Mouse (Mus musculus) ES-E14 (cell line): ENCODE results near the gene Cdh18. TPM values are rescaled to one million over a fixed set of nuclear protein-coding genes. Genes with fewer than 3 reads are reported as not detected.

Source experiments
- DNase-seq: peaks from one replicate; pipeline ENCODE4 v3.0.0-alpha.2; 2013; ENCODE audit warnings: low read depth, low spot score
- H3K27ac ChIP-seq: 2 replicates; pipeline ENCODE4 v1.5.1; 2012; ENCODE audit warnings: low read depth, mild to moderate bottlenecking, low read length, moderate library complexity, mixed read lengths; ENCODE audit not compliant: poor library complexity, insufficient read depth, severe bottlenecking
- H3K36me3 ChIP-seq: 2 replicates; pipeline ENCODE4 v1.6.1; 2012; ENCODE audit warnings: mild to moderate bottlenecking, low read length, moderate library complexity, mixed read lengths; ENCODE audit not compliant: control insufficient read depth, poor library complexity, insufficient read depth, severe bottlenecking
- H3K4me1 ChIP-seq, 2 experiments: fragments of 150-350 bp in 1 of 2; sonication (generic) in 1 of 2; 2 replicates each; pipeline ENCODE4 v1.6.1; 2012; ENCODE audit warnings: low read length in 2 of 2, mild to moderate bottlenecking in 1 of 2, mixed read lengths in 1 of 2; ENCODE audit not compliant: control insufficient read depth in 2 of 2, insufficient read depth in 2 of 2, poor library complexity in 1 of 2
- H3K4me3 ChIP-seq, 2 experiments: fragments of 150-350 bp in 1 of 2; sonication (generic) in 1 of 2; 2 replicates each; pipeline ENCODE4 v1.5.1; 2012; ENCODE audit warnings: low read length in 2 of 2, low read depth in 1 of 2, mild to moderate bottlenecking in 1 of 2, mixed read lengths in 1 of 2; ENCODE audit not compliant: insufficient read depth in 1 of 2, poor library complexity in 1 of 2, severe bottlenecking in 1 of 2
- H3K9ac ChIP-seq: 2 replicates; pipeline ENCODE4 v1.6.1; 2012; ENCODE audit warnings: low read depth, mild to moderate bottlenecking, low read length, mixed read lengths; ENCODE audit not compliant: poor library complexity, insufficient read depth, severe bottlenecking
- H3K9me3 ChIP-seq: fragments of 150-350 bp; sonication (generic); 2 replicates; pipeline ENCODE4 v1.6.1; 2012; ENCODE audit warnings: low read depth, mild to moderate bottlenecking, low read length; ENCODE audit not compliant: control insufficient read depth, insufficient read depth
- CHD2 ChIP-seq: IDR thresholded peaks from 2 replicates; pipeline ENCODE4 v1.6.1; 2014; ENCODE audit warnings: mild to moderate bottlenecking, low read depth, low read length, inconsistent platforms
- HCFC1 ChIP-seq: IDR thresholded peaks from 2 replicates; pipeline ENCODE4 v1.6.1; 2012; ENCODE audit warnings: low read length, inconsistent platforms, borderline replicate concordance; ENCODE audit not compliant: insufficient read depth
- MAFK ChIP-seq: IDR thresholded peaks from 2 replicates; pipeline ENCODE4 v1.6.1; 2014; ENCODE audit warnings: mild to moderate bottlenecking, low read depth, low read length, inconsistent platforms; ENCODE audit not compliant: insufficient read depth
- ZC3H11A ChIP-seq: IDR thresholded peaks from 2 replicates; pipeline ENCODE4 v1.6.1; 2012; ENCODE audit warnings: low read depth, mild to moderate bottlenecking, inconsistent platforms, low read length, borderline replicate concordance
- ZNF384 ChIP-seq: IDR thresholded peaks from 2 replicates; pipeline ENCODE4 v1.6.1; 2012; ENCODE audit warnings: low read depth, low read length, inconsistent platforms
- in situ Hi-C, 2 experiments: fragments of 600-800 bp; cut with MboI; formaldehyde crosslinking; loops; one replicate each; pipeline ENCODE4 v1.15.1; 2025; ENCODE audit warnings: low sequenced_read_pairs in 2 of 2, inconsistent platforms in 1 of 2; ENCODE audit not compliant: unreplicated experiment in 2 of 2
- total RNA-seq: library from RNA; depleted of rRNA; stranded (reverse); fragments of 300-350 nt; gene quantifications from 2 replicates; pipeline ENCODE4 v1.2.3, GENCODE M21; 2012

Cdh18 gene
- total RNA-seq, 1 experiment, result 0.54 TPM

DNA sequence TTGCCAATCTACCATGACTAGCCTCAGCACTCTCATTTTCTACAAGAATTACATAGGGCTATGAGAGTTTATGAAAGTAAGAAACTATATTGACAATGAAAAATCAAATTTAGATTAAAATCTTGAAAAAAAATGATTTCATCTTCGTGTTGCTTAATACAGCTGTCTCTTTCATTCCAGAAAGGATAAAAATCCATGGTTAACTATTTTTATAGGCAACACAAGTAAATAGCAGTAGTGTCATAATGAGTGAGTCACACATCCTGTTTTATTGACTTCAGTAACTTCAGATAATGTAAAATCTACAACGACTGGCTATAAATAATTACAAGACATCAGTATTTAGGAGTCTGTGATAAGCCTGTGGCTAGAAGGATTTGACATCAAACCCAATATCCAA, 960.9 kb downstream of the Cdh18 start:
- Histone ChIP-seq H3K27ac (no peak overlapping the region), H3K36me3 (no peaks in the 10 kb centered on the region), H3K9ac (no peak overlapping the region), H3K4me1 (no peaks in the 10 kb centered on the region), H3K4me3 (no peak overlapping the region), H3K9me3 (no peaks in the 10 kb centered on the region)
- TF ChIP-seq HCFC1, result no peak
- no peak for TF ChIP-seq ZNF384
- TF ChIP-seq MAFK, result no peak
- no peak for TF ChIP-seq ZC3H11A
- no peak for TF ChIP-seq CHD2
- no peak for DNase-seq
- in situ Hi-C loops, result no loop called here

GRCm38 (mm10) chr15:23515786-23516185, 967.0 kb downstream of the Cdh18 start:
- in situ Hi-C loops, result no loop called here
- H3K4me1 ChIP-seq, result no peaks in the 10 kb centered on the region
- H3K36me3 ChIP-seq, result no peaks in the 10 kb centered on the region
- H3K27ac ChIP-seq, result no peak overlapping the region
- H3K9me3 ChIP-seq, result no peaks in the 10 kb centered on the region
- no peak for DNase-seq
- TF ChIP-seq HCFC1 (no peak), ZNF384 (no peak), MAFK (no peak), ZC3H11A (no peak), CHD2 (no peak)
- no peak overlapping the region for H3K4me3 ChIP-seq
- no peak overlapping the region for H3K9ac ChIP-seq

DNA sequence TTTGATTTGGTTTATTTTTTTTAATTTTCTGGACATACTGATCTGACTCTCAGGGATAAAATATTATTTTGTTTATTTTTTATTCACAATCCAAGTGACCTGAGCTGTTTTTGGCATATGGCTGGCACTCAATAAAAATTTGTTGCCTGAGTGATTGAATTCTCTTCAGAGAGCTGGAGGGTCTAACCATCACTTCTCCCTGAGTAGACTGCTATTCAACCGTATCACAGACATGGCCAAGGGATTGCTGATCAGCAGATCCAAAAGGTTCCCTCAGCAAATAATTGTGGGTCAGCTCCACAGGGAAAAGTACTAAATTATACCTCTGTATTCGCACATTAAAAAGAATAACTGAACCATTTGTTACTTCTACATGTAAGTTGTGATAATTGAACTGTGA, 969.3 kb downstream of the Cdh18 start:
- H3K4me3 ChIP-seq, result no peak overlapping the region
- DNase-seq, result no peak
- in situ Hi-C loops, result no loop called here
- TF ChIP-seq HCFC1, result no peak
- no peak for TF ChIP-seq CHD2
- no peak for TF ChIP-seq ZNF384
- no peak for TF ChIP-seq MAFK
- no peak for TF ChIP-seq ZC3H11A
- H3K9me3 ChIP-seq, result no peaks in the 10 kb centered on the region
- H3K4me1 ChIP-seq, result no peaks in the 10 kb centered on the region
- H3K9ac ChIP-seq, result no peak overlapping the region
- H3K27ac ChIP-seq, result no peak overlapping the region
- no peaks in the 10 kb centered on the region for H3K36me3 ChIP-seq
